Mouse (Mus musculus) heart, adult 9 months (tissue): ENCODE results near the gene Zscan4-ps1.
"Not testable (repeated sequence)": the region's sequence is repeated elsewhere in the genome, so short reads cannot be mapped to it uniquely, and the experiment has no call there.

Source experiments
- DNase-seq, 2 experiments: peaks; one replicate each; pipeline ENCODE4 v3.0.0; 2022; ENCODE audit warnings: low spot score in 2 of 2

Gene Zscan4-ps1

DNA sequence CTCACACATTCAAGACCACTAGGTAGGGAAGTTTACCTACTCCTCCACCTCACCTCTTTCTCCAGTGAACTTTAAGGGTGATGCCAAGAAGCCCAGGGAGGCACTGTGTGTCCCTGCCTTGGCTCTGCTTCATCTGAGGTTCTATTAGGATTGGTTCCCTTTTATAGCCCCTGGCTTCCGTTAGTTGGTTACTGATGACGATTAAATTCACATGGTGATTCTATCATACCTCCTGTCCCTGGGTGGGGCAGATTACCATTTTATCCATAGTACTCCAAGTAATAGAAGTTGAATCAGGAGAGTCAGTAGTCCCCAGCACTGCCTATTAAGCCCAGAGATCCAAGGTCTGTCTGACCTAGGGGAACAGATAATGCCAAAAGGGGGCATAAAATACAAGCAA, at the start of gene Zscan4-ps1:
TSS of gene Zscan4-ps1 (minus strand) at position 101 of the 400 bp plus-strand sequence.
- DNase-seq = not testable (repeated sequence)
